Mouse (Mus musculus): ENCODE measurements around the gene Dnah7a. TPM values are rescaled to one million over a fixed set of nuclear protein-coding genes. Genes with fewer than 3 reads are reported as not detected.
"Not testable (repeated sequence)": the region's sequence is repeated elsewhere in the genome, so short reads cannot be mapped to it uniquely, and the experiment has no call there.

The Dnah7a gene
- 1 to 10 TPM; 3.1 to 3.7 TPM for total RNA-seq (2021)

GRCm38 (mm10) chr1:53706431-53707361 lies at the start of gene Dnah7a:
Dnah7a (minus strand) TSS chr1:53706784.
- DNase-seq (ENCODE audit: extremely low spot score in 1 of 2, low spot score in 1 of 2) = peak; percentile 45 to 46

DNA sequence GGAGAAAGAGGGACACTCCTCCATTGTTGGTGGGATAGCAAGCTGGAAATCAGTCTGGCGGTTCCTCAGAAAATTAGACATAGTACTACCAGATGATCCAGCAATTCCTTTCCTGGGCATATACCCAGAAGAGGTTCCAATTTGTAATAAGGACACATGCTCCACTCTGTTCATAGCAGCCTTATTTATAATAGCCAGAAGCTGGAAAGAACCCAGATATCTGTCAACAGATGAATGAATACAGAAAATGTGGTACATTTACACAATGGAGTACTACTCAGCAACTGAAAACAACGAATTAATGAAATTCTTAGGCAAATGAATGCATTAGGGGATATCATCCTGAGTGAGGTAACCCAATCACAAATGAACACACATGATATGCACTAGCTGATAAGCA lies 46.9 kb upstream of the Dnah7a start:
- DNase-seq (ENCODE audit: extremely low spot score in 1 of 2, low spot score in 1 of 2) = not testable (repeated sequence)

GRCm38 (mm10) chr1:53751144-53751543 lies 44.6 kb upstream of the Dnah7a start:
- DNase-seq (ENCODE audit: extremely low spot score in 1 of 2, low spot score in 1 of 2) = no peak

- not testable (repeated sequence) for DNase-seq (ENCODE audit: extremely low spot score in 1 of 2, low spot score in 1 of 2)
Observed at GRCm38 (mm10) chr1:53750697-53751096, 44.1 kb upstream of the Dnah7a start.

DNA sequence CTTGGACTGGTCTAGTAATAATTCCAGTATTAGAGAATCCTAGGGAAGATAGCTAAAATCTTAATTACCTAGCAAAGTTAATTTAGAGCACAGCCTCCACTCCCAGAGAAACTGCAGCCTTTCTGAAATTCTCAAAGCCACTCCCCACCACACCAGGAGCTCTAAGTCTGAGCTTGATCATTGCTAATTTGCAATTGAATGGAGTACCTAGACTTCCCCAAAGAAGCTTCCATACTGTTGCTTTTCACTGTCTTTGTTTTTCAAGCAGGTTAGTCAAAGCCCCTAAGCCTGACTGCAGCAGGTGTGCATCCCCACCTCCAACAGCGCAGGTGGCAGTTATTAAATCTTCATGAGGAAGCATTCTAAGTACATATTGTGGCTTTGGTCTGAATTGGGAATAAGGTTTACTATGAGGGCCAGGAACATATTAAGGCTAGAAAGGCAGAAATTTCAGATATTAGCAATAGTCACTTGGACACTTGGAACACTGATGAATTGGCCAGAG lies 43.3 kb upstream of the Dnah7a start:
- not testable (repeated sequence) for DNase-seq (ENCODE audit: extremely low spot score in 1 of 2, low spot score in 1 of 2)

- no peak for DNase-seq (ENCODE audit: extremely low spot score in 1 of 2, low spot score in 1 of 2)
Observed at GRCm38 (mm10) chr1:53748571-53748970, 42.0 kb upstream of the Dnah7a start.

- no peak for DNase-seq (ENCODE audit: extremely low spot score in 1 of 2, low spot score in 1 of 2)
Observed at GRCm38 (mm10) chr1:53746001-53746400, 39.4 kb upstream of the Dnah7a start.

- no peak for DNase-seq (ENCODE audit: extremely low spot score in 1 of 2, low spot score in 1 of 2)
Observed at GRCm38 (mm10) chr1:53741742-53742458, 35.3 kb upstream of the Dnah7a start.

DNA sequence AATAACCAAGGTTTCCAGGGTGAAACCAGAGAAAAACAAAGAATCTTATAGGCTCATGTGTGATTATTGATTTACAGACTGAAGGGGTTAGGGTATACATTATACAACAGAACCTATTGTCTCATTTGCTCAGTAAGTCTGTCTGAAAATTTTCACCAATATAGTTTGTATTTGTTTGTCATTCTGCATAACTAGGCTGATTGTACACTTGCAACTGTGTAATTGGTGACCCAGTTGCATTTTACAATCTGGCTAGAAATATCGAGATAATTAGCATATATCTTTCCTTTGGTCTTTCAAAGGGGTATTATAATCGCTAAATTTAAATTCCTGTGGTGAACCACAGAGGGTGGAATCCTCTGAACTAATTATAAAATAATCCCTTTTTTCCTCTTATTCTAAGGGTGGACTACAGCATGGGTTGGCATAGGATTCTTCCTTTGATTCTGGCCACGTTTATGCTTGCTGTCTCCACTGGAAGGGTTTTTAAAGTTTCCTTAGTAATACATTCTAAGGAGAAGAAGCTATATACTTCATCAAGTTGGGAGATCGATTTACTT lies 34.3 kb upstream of the Dnah7a start:
- no peak for DNase-seq (ENCODE audit: extremely low spot score in 1 of 2, low spot score in 1 of 2)

DNA sequence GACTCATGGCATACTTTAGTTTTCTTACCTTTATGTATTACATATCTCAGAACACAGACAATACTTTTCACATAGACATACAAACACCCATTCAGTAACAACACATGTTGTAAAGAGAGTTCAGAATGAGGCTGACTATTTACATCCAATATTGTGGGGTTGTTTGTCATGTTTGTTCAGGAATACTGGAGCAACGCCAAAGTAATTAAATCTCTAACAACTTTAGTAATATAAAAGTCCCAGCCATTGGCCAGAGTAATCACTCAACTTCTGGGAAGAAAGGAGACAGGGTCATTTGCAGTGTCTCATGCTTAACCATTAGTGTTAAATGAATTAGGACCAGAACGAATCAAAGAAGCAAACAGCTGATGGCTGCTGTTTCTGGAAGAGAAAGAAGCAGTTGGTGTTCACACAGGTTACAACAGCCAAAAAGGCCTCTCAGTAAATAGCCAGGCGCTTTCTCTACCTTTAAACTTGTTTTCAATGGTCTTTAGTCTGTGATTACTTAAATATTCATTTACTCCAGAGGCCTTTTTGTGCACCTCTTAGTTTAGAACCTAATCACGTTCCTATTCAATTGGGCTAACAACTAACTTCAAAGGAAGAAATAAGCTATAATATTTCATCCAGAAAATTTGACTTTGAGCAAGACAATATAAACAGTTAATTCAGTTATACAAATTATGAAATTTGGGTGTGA lies 33.6 kb upstream of the Dnah7a start:
- DNase-seq (ENCODE audit: extremely low spot score in 1 of 2, low spot score in 1 of 2) = not testable (repeated sequence)

GRCm38 (mm10) chr1:53736583-53736982 lies 30.0 kb upstream of the Dnah7a start:
- DNase-seq (ENCODE audit: extremely low spot score in 1 of 2, low spot score in 1 of 2) = no peak

GRCm38 (mm10) chr1:53728489-53729225 lies 22.1 kb upstream of the Dnah7a start:
- DNase-seq (ENCODE audit: extremely low spot score in 1 of 2, low spot score in 1 of 2) = no peak

GRCm38 (mm10) chr1:53726883-53727282 lies 20.3 kb upstream of the Dnah7a start:
- DNase-seq (ENCODE audit: extremely low spot score in 1 of 2, low spot score in 1 of 2) = no peak

DNA sequence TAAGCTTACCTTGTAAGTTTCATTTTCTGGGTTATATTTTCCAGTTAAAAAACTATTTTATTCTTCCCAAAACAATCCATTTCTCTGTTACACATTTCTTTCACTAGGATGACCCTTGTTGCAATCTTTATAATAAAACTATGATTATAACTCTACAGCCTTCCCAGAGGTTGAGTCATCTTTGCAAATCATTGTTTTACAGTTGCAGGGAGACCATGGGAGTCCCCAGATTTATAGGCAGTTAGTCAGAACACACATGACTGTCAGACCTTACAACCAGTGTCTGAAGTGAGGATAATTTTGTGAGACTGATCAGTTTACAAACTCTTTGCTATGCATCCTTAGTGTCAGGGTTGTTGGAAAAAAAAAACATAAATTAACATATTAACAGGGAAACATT lies 14.8 kb upstream of the Dnah7a start:
- no peak for DNase-seq (ENCODE audit: extremely low spot score in 1 of 2, low spot score in 1 of 2)

DNA sequence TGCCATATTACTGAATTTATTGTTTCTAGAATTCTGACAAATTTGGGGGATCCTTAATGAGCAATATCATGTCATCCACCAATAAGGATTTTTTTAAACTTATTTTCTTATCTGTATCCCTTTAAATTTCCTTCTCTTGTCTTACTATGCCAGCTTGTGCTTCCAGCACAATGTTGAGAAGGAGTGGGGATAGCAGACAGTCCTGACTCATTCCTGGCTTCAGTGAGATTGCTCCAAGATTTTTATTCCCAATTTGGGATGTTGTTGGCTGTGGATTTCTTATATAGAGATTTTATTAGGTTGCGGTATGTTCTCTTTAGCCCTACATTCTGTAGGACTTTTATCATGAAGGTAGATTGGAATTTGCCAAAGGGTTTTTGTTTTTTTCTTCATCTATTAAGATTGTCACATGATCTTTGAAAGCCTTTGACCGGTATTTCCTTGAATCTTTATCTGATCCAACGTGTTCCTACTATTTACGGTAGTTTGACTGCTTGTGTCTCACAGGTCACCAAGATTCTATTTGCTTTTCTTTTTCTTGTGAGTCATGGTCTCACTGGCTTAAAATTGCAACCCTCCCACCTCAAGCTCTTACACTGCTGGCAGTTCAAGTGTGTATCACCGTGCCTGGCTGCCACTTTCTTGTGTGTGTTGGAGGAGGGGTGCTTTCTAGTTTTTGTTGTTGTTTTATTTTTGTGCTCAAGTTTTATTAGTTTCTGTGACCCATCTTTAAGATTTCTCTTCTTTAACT lies 14.2 kb upstream of the Dnah7a start:
- no peak for DNase-seq (ENCODE audit: extremely low spot score in 1 of 2, low spot score in 1 of 2)

DNA sequence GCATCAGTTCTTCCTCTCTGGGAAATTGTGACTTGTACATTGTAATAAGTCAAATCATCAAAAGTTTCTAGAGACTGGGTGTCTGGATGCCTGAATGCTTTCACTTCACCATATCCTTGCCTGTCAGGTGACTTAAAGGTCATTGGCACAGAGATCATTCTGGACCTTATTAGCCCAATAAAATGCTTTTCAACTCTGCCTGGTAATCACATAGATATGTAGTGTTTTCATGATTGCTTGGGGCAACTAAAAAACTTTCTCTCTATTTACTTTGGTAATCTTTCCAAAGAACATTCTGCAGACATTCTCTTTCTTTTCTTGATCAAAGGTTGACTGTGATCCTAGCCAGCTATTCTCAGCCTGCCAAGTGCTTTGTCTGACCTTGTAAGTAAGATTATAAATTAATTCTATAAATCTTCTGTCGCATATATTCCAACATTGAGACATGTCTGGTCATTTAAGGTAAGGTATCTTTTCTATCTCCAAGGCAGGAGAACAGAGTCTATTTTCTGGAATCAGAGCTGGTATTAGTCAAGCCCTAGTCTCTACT lies 9.5 kb upstream of the Dnah7a start:
- no peak for DNase-seq (ENCODE audit: extremely low spot score in 1 of 2, low spot score in 1 of 2)

GRCm38 (mm10) chr1:53715446-53715845 lies 8.9 kb upstream of the Dnah7a start:
- DNase-seq (ENCODE audit: extremely low spot score in 1 of 2, low spot score in 1 of 2) = no peak

DNA sequence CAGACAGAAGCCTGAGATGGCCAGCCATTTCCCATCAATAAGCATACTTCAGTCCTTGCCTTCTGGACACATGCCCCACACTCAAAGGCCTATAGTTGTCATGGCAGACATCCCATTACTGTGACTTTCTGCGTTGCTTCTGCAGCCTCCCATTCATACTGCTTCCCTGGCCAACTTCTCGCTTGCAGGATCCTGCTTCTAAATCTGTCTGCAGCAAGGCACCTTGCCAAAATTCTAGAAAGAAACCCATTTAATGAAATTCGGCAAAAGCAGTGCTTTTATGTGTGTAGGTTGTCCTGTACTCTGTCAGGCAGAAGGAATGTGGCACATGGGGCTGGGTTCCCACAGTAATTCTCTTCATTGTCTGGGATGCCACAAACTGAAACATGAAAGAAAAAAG lies 6.8 kb upstream of the Dnah7a start:
- DNase-seq (ENCODE audit: extremely low spot score in 1 of 2, low spot score in 1 of 2) = not testable (repeated sequence)

- DNase-seq (ENCODE audit: extremely low spot score in 1 of 2, low spot score in 1 of 2) = no peak
Observed at GRCm38 (mm10) chr1:53711069-53711468, 4.5 kb upstream of the Dnah7a start.

Data from layer of hippocampus, postnatal 25 days (tissue).